Mouse (Mus musculus) myocyte (in vitro differentiated cells): ENCODE results near the gene Kif3c. TPM values are rescaled to one million over a fixed set of nuclear protein-coding genes. Genes with fewer than 3 reads are reported as not detected.
A peak's percentile ranks its signal among the peaks of the same experiment; 100 is the strongest.

Source experiments
- H3K27me3 ChIP-seq: one replicate; pipeline ENCODE4 v1.6.1; 2011; ENCODE audit not compliant: control insufficient read depth, insufficient read depth, insufficient read length
- H3K36me3 ChIP-seq: one replicate; pipeline ENCODE4 v1.6.1; 2011; ENCODE audit not compliant: control insufficient read depth, insufficient read depth
- H3K4me2 ChIP-seq: one replicate; pipeline ENCODE4 v1.6.1; 2011; ENCODE audit warnings: low read depth, control low read depth
- H3K4me3 ChIP-seq: one replicate; pipeline ENCODE4 v1.5.1; 2011; ENCODE audit warnings: mild to moderate bottlenecking, control low read depth, moderate library complexity
- H3K79me2 ChIP-seq: one replicate; pipeline ENCODE4 v1.6.1; 2011; ENCODE audit not compliant: control insufficient read depth, insufficient read depth
- H3ac ChIP-seq: one replicate; pipeline ENCODE4 v1.6.1; 2011; ENCODE audit not compliant: control insufficient read depth, insufficient read length
- CEBPB ChIP-seq: IDR thresholded peaks from 2 replicates; pipeline ENCODE4 v1.6.1; 2011; ENCODE audit warnings: mild to moderate bottlenecking, moderate library complexity; ENCODE audit not compliant: poor library complexity, insufficient read depth, severe bottlenecking
- E2F4 ChIP-seq: IDR thresholded peaks from one replicate; pipeline ENCODE4 v1.6.1; 2011; ENCODE audit warnings: mild to moderate bottlenecking, control low read depth, moderate library complexity; ENCODE audit not compliant: insufficient read depth
- MAX ChIP-seq: IDR thresholded peaks from one replicate; pipeline ENCODE4 v1.6.1; 2011; ENCODE audit warnings: low read depth, mild to moderate bottlenecking, control low read depth
- MYOD1 ChIP-seq, 3 experiments: IDR thresholded peaks; one replicate each; pipeline ENCODE4 v1.6.1; 2011; ENCODE audit warnings: control low read depth in 2 of 3, low read depth in 2 of 3, mild to moderate bottlenecking in 2 of 3, moderate library complexity in 1 of 3; ENCODE audit not compliant: insufficient read length in 2 of 3, control insufficient read depth in 1 of 3
- MYOG ChIP-seq, 3 experiments: IDR thresholded peaks; one replicate each; pipeline ENCODE4 v1.6.1; 2011; ENCODE audit warnings: control low read depth in 2 of 3, low read depth in 2 of 3, mild to moderate bottlenecking in 2 of 3; ENCODE audit not compliant: insufficient read length in 2 of 3, control insufficient read depth in 1 of 3, insufficient read depth in 1 of 3
- POLR2A ChIP-seq: IDR thresholded peaks from one replicate; pipeline ENCODE4 v1.6.1; 2011; ENCODE audit warnings: low read depth, mild to moderate bottlenecking, control low read depth, moderate library complexity; ENCODE audit not compliant: insufficient read length
- POLR2AphosphoS2 ChIP-seq: IDR thresholded peaks from one replicate; pipeline ENCODE4 v1.6.1; 2011; ENCODE audit warnings: low read depth, control low read depth; ENCODE audit not compliant: insufficient read length
- REST ChIP-seq: IDR thresholded peaks from one replicate; pipeline ENCODE4 v1.6.1; 2011; ENCODE audit warnings: mild to moderate bottlenecking, control low read depth, moderate library complexity; ENCODE audit not compliant: insufficient read depth, insufficient read length
- SRF ChIP-seq: IDR thresholded peaks from one replicate; pipeline ENCODE4 v1.6.1; 2011; ENCODE audit warnings: low read depth; ENCODE audit not compliant: control insufficient read depth, insufficient read length
- TCF12 ChIP-seq: IDR thresholded peaks from one replicate; pipeline ENCODE4 v1.6.1; 2011; ENCODE audit warnings: mild to moderate bottlenecking, control low read depth; ENCODE audit not compliant: poor library complexity, insufficient read depth, severe bottlenecking
- TCF3 ChIP-seq: IDR thresholded peaks from one replicate; pipeline ENCODE4 v1.6.1; 2011; ENCODE audit warnings: low read depth, control low read depth; ENCODE audit not compliant: insufficient read length
- USF1 ChIP-seq: IDR thresholded peaks from one replicate; pipeline ENCODE4 v1.6.1; 2011; ENCODE audit warnings: low read depth, mild to moderate bottlenecking, control low read depth, moderate library complexity
- polyA plus RNA-seq: library from polyadenylated mRNA; unstranded; fragments of >200 nt; fragmentation: generic; extraction: Trizol; gene quantifications from one replicate; pipeline ENCODE4 v1.2.1, GENCODE M21; 2012; ENCODE audit warnings: missing spikeins

Kif3c gene
- polyA plus RNA-seq, 1 experiment, result 16.7 TPM

- peaks cover 30% of the 10 kb centered on the region for H3K79me2 ChIP-seq
- H3ac ChIP-seq, result no peak overlapping the region
- H3K4me3 ChIP-seq, result peak overlapping the region; percentile 8
- H3K4me2 ChIP-seq, result peak overlapping the region; percentile 97
- no peaks in the 10 kb centered on the region for H3K36me3 ChIP-seq
- TF ChIP-seq MYOD1 (IDR thresholded peaks at IDR 0.05; ENCODE audit: control insufficient read depth in 1 of 3, insufficient read length in 2 of 3, low read depth in 2 of 3) (no peak), TCF12 (no peak), POLR2AphosphoS2 (no peak), CEBPB (no peak), REST (no peak), MYOG (IDR thresholded peaks at IDR 0.05; ENCODE audit: control insufficient read depth in 1 of 3, insufficient read depth in 1 of 3, insufficient read length in 2 of 3, low read depth in 2 of 3) (no peak), SRF (no peak), POLR2A (no peak), TCF3 (no peak), USF1 (no peak), E2F4 (no peak), MAX (no peak)
- H3K27me3 ChIP-seq, result no peaks in the 10 kb centered on the region
These were observed 7.1 kb downstream of the Kif3c start for GRCm38 (mm10) chr12:3371991-3372390.

GRCm38 (mm10) chr12:3373566-3373965, 8.6 kb downstream of the Kif3c start:
- Histone ChIP-seq H3K79me2 (peaks cover 22% of the 10 kb centered on the region), H3K4me3 (no peak overlapping the region), H3K27me3 (no peaks in the 10 kb centered on the region), H3K36me3 (no peaks in the 10 kb centered on the region), H3K4me2 (no peak overlapping the region), H3ac (no peak overlapping the region)
- TF ChIP-seq POLR2AphosphoS2 (no peak), SRF (no peak), REST (no peak)

- H3K27me3 ChIP-seq, result no peaks in the 10 kb centered on the region
- TF ChIP-seq TCF3, result no peak
- TF ChIP-seq USF1, result no peak
- TF ChIP-seq TCF12, result no peak
- no peak for TF ChIP-seq MYOD1 (IDR thresholded peaks at IDR 0.05; ENCODE audit: control insufficient read depth in 1 of 3, insufficient read length in 2 of 3, low read depth in 2 of 3)
- H3ac ChIP-seq, result no peak overlapping the region
These were observed 9.6 kb downstream of the Kif3c start for GRCm38 (mm10) chr12:3374552-3374951.

GRCm38 (mm10) chr12:3377190-3377589, 12.3 kb downstream of the Kif3c start:
- no peak overlapping the region for H3K4me3 ChIP-seq
- peaks cover 7% of the 10 kb centered on the region for H3K79me2 ChIP-seq
- TF ChIP-seq TCF3 (no peak), SRF (no peak), MYOD1 (IDR thresholded peaks at IDR 0.05; ENCODE audit: control insufficient read depth in 1 of 3, insufficient read length in 2 of 3, low read depth in 2 of 3) (no peak), POLR2AphosphoS2 (no peak), REST (no peak)
- no peaks in the 10 kb centered on the region for H3K27me3 ChIP-seq
- H3K36me3 ChIP-seq, result no peaks in the 10 kb centered on the region
- H3K4me2 ChIP-seq, result no peak overlapping the region
- no peak overlapping the region for H3ac ChIP-seq

More at GRCm38 (mm10) chr12:3374552-3374951, 9.6 kb downstream of the Kif3c start:
- Histone ChIP-seq H3K79me2 (peaks cover 13% of the 10 kb centered on the region), H3K36me3 (no peaks in the 10 kb centered on the region), H3K4me3 (no peak overlapping the region), H3K4me2 (no peak overlapping the region)

- TF ChIP-seq TCF12 (no peak), MAX (no peak), SRF (no peak), POLR2AphosphoS2 (no peak)
- H3K4me2 ChIP-seq, result no peak overlapping the region
- H3K79me2 ChIP-seq, result peaks cover 1% of the 10 kb centered on the region
- H3ac ChIP-seq, result no peak overlapping the region
- no peaks in the 10 kb centered on the region for H3K27me3 ChIP-seq
- H3K36me3 ChIP-seq, result no peaks in the 10 kb centered on the region
- no peak overlapping the region for H3K4me3 ChIP-seq
These were observed 12.8 kb downstream of the Kif3c start for GRCm38 (mm10) chr12:3377755-3378154.

GRCm38 (mm10) chr12:3384860-3385259, 19.9 kb downstream of the Kif3c start:
- TF ChIP-seq SRF (no peak), E2F4 (no peak), POLR2A (no peak), MYOG (IDR thresholded peaks at IDR 0.05; ENCODE audit: control insufficient read depth in 1 of 3, insufficient read depth in 1 of 3, insufficient read length in 2 of 3, low read depth in 2 of 3) (no peak), MAX (no peak), MYOD1 (IDR thresholded peaks at IDR 0.05; ENCODE audit: control insufficient read depth in 1 of 3, insufficient read length in 2 of 3, low read depth in 2 of 3) (no peak), REST (no peak), USF1 (no peak), CEBPB (no peak), POLR2AphosphoS2 (no peak), TCF3 (no peak), TCF12 (no peak)
- H3K4me3 ChIP-seq, result no peak overlapping the region
- H3K79me2 ChIP-seq, result no peaks in the 10 kb centered on the region
- H3ac ChIP-seq, result no peak overlapping the region
- H3K36me3 ChIP-seq, result no peaks in the 10 kb centered on the region
- H3K27me3 ChIP-seq, result no peaks in the 10 kb centered on the region
- no peak overlapping the region for H3K4me2 ChIP-seq
